Mouse (Mus musculus): ENCODE measurements around the gene Tlr6. TPM values are rescaled to one million over a fixed set of nuclear protein-coding genes. Genes with fewer than 3 reads are reported as not detected.

Gene Tlr6
- polyA plus RNA-seq, 1 experiment from 2014 or later = 0.22 TPM

DNA sequence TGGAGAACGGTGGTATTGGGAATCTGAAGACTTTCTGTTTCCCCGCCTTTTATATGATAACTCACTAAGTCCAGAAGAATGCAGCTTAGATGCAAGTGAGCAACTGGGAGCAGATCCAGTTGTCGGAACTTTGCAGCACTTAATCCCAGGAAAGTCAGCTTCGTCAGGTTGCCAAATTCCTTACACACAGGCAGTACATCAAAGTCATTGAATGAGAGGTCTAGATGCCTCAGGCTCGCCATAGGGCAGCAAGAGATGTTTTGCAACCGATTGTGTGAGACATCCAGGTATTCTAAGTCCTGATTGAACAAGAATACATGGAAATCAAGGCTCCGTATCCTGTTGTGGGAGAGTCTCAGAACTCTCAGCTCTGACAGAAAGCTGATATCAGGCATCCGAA is 5.0 kb downstream of the Tlr6 start:
- H3K9ac ChIP-seq (replicated peaks; ENCODE audit: low read depth, low read length) = no peak overlapping the region
- no peak overlapping the region for H3K4me3 ChIP-seq (replicated peaks; ENCODE audit: low read length)
- no peak overlapping the region for H3K27ac ChIP-seq (ENCODE audit: low read length)
- no peaks in the 10 kb centered on the region for H3K36me3 ChIP-seq (ENCODE audit: control insufficient read depth, insufficient read depth)
- no peaks in the 10 kb centered on the region for H3K9me3 ChIP-seq (ENCODE audit: control insufficient read depth, low read length)
- ATAC-seq = no peak
- H3K27me3 ChIP-seq (replicated peaks; ENCODE audit: control insufficient read depth, insufficient read depth, low read length) = no peaks in the 10 kb centered on the region
- 85% methylated on average over 8 of the region's 8 CpGs for WGBS
- H3K4me1 ChIP-seq (replicated peaks; ENCODE audit: control insufficient read depth, insufficient read depth, low read length) = no peaks in the 10 kb centered on the region
- H3K4me2 ChIP-seq (ENCODE audit: low read length) = no peak overlapping the region

DNA sequence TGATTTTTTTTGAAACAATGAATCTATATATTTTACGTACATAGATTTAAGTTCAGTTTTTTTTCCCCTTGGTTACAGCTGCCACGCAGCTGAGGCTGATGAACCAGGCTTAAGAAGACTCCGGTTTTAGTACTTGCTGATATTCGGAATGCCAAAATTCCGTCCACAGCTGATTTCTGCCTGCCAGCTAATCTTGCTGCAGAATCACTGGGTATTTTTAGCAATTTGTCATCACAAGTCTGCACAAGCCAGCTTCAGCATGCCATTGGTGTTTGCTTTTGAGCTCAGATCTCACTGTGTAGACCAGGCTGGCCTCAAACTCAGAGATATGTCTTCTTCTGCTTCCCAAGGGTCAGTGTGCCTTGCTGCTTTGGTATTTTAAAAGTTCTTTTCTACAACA is 8.4 kb downstream of the Tlr6 start:
- no peaks in the 10 kb centered on the region for H3K4me1 ChIP-seq (replicated peaks; ENCODE audit: control insufficient read depth, insufficient read depth, low read length)
- H3K27me3 ChIP-seq (replicated peaks; ENCODE audit: control insufficient read depth, insufficient read depth, low read length) = no peaks in the 10 kb centered on the region
- no peak overlapping the region for H3K27ac ChIP-seq (ENCODE audit: low read length)
- 84% methylated on average over 5 of the region's 5 CpGs for WGBS
- H3K4me2 ChIP-seq (ENCODE audit: low read length) = no peak overlapping the region
- no peak overlapping the region for H3K9ac ChIP-seq (replicated peaks; ENCODE audit: low read depth, low read length)
- no peaks in the 10 kb centered on the region for H3K36me3 ChIP-seq (ENCODE audit: control insufficient read depth, insufficient read depth)
- no peaks in the 10 kb centered on the region for H3K9me3 ChIP-seq (ENCODE audit: control insufficient read depth, low read length)
- H3K4me3 ChIP-seq (replicated peaks; ENCODE audit: low read length) = no peak overlapping the region
- ATAC-seq = no peak

DNA sequence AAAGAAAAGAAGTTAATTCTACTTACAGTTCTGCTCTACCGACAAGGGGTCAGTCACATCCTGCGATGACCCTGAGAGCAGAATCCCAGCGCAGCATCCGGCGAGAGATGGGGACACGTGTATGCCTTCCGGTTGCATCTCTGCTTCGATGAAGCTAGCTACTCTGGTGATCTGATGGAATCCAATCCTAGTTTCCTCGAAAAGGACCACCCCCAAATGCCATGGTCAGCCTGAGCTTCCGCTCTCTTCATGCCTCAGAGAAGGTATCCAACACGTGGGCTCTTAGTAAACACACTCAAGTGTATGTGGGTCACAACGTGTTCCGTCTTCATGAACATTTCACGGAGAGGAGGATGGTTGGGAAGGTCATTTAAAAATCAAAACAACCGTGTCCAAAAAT is 27.1 kb downstream of the Tlr6 start:
- WGBS = 94% methylated on average over 15 of the region's 15 CpGs
- no peak overlapping the region for H3K4me2 ChIP-seq (ENCODE audit: low read length)
- no peak overlapping the region for H3K27ac ChIP-seq (ENCODE audit: low read length)
- H3K36me3 ChIP-seq (ENCODE audit: control insufficient read depth, insufficient read depth) = no peaks in the 10 kb centered on the region
- H3K4me1 ChIP-seq (replicated peaks; ENCODE audit: control insufficient read depth, insufficient read depth, low read length) = no peaks in the 10 kb centered on the region
- H3K9ac ChIP-seq (replicated peaks; ENCODE audit: low read depth, low read length) = no peak overlapping the region
- no peaks in the 10 kb centered on the region for H3K9me3 ChIP-seq (ENCODE audit: control insufficient read depth, low read length)
- no peak for ATAC-seq
- H3K27me3 ChIP-seq (replicated peaks; ENCODE audit: control insufficient read depth, insufficient read depth, low read length) = no peaks in the 10 kb centered on the region
- no peak overlapping the region for H3K4me3 ChIP-seq (replicated peaks; ENCODE audit: low read length)

GRCm38 (mm10) chr5:64932215-64932614 is 27.7 kb downstream of the Tlr6 start:
- H3K9ac ChIP-seq (replicated peaks; ENCODE audit: low read depth, low read length) = no peak overlapping the region
- ATAC-seq = no peak
- no peak overlapping the region for H3K4me2 ChIP-seq (ENCODE audit: low read length)
- no peak overlapping the region for H3K4me3 ChIP-seq (replicated peaks; ENCODE audit: low read length)
- WGBS = 51% methylated on average over 3 of the region's 3 CpGs
- no peaks in the 10 kb centered on the region for H3K4me1 ChIP-seq (replicated peaks; ENCODE audit: control insufficient read depth, insufficient read depth, low read length)
- H3K36me3 ChIP-seq (ENCODE audit: control insufficient read depth, insufficient read depth) = no peaks in the 10 kb centered on the region
- no peaks in the 10 kb centered on the region for H3K27me3 ChIP-seq (replicated peaks; ENCODE audit: control insufficient read depth, insufficient read depth, low read length)
- no peaks in the 10 kb centered on the region for H3K9me3 ChIP-seq (ENCODE audit: control insufficient read depth, low read length)
- H3K27ac ChIP-seq (ENCODE audit: low read length) = no peak overlapping the region

GRCm38 (mm10) chr5:64922891-64923381 is 37.0 kb downstream of the Tlr6 start:
- WGBS = 93% methylated on average over 5 of the region's 5 CpGs
- H3K9ac ChIP-seq (replicated peaks; ENCODE audit: low read depth, low read length) = no peak overlapping the region
- no peaks in the 10 kb centered on the region for H3K4me1 ChIP-seq (replicated peaks; ENCODE audit: control insufficient read depth, insufficient read depth, low read length)
- no peaks in the 10 kb centered on the region for H3K36me3 ChIP-seq (ENCODE audit: control insufficient read depth, insufficient read depth)
- H3K9me3 ChIP-seq (ENCODE audit: control insufficient read depth, low read length) = no peaks in the 10 kb centered on the region; the same call in 1 of the 2 replicates
- H3K4me2 ChIP-seq (ENCODE audit: low read length) = no peak overlapping the region
- H3K27me3 ChIP-seq (replicated peaks; ENCODE audit: control insufficient read depth, insufficient read depth, low read length) = no peaks in the 10 kb centered on the region
- no peak overlapping the region for H3K27ac ChIP-seq (ENCODE audit: low read length)
- no peak for ATAC-seq
- no peak overlapping the region for H3K4me3 ChIP-seq (replicated peaks; ENCODE audit: low read length)

GRCm38 (mm10) chr5:64918616-64919597 is 41.0 kb downstream of the Tlr6 start:
- ATAC-seq = no peak
- 92% methylated on average over 6 of the region's 6 CpGs for WGBS
- H3K27me3 ChIP-seq (replicated peaks; ENCODE audit: control insufficient read depth, insufficient read depth, low read length) = no peaks in the 10 kb centered on the region
- no peak overlapping the region for H3K27ac ChIP-seq (ENCODE audit: low read length)
- no peak overlapping the region for H3K9ac ChIP-seq (replicated peaks; ENCODE audit: low read depth, low read length)
- no peak overlapping the region for H3K4me3 ChIP-seq (replicated peaks; ENCODE audit: low read length)
- H3K36me3 ChIP-seq (ENCODE audit: control insufficient read depth, insufficient read depth) = no peaks in the 10 kb centered on the region
- no peak overlapping the region for H3K4me2 ChIP-seq (ENCODE audit: low read length)
- H3K9me3 ChIP-seq (ENCODE audit: control insufficient read depth, low read length) = peaks cover 9% of the 10 kb centered on the region
- no peaks in the 10 kb centered on the region for H3K4me1 ChIP-seq (replicated peaks; ENCODE audit: control insufficient read depth, insufficient read depth, low read length)

DNA sequence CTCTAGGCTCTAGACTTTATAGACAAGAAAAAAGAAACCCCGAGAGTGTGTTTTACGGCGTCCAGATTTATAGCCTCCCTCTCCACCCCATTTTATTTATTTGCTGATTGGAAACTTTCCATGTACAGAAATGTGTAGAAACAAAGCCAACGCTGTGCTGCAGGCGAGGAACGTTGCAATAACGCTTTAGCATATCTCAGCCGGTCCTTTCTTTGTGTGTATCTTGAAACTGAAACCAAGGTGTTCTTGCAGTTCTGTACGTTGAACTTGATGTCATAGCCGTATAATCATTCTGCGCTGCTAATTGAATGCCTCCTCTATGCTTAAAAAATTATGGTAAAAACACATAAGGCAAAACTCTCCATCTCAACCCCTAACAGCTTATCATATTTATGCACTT is 42.2 kb downstream of the Tlr6 start:
- Histone ChIP-seq H3K36me3 (ENCODE audit: control insufficient read depth, insufficient read depth) (no peaks in the 10 kb centered on the region), H3K27me3 (replicated peaks; ENCODE audit: control insufficient read depth, insufficient read depth, low read length) (no peaks in the 10 kb centered on the region), H3K4me1 (replicated peaks; ENCODE audit: control insufficient read depth, insufficient read depth, low read length) (no peaks in the 10 kb centered on the region), H3K27ac (ENCODE audit: low read length) (no peak overlapping the region), H3K9ac (replicated peaks; ENCODE audit: low read depth, low read length) (no peak overlapping the region), H3K4me3 (replicated peaks; ENCODE audit: low read length) (no peak overlapping the region), H3K4me2 (ENCODE audit: low read length) (no peak overlapping the region), H3K9me3 (ENCODE audit: control insufficient read depth, low read length) (peaks cover 9% of the 10 kb centered on the region)
- ATAC-seq = no peak
- 98% methylated on average over 11 of the region's 11 CpGs for WGBS

- no peaks in the 10 kb centered on the region for H3K4me1 ChIP-seq (replicated peaks; ENCODE audit: control insufficient read depth, insufficient read depth, low read length)
- H3K27me3 ChIP-seq (replicated peaks; ENCODE audit: control insufficient read depth, insufficient read depth, low read length) = no peaks in the 10 kb centered on the region
- H3K4me3 ChIP-seq (replicated peaks; ENCODE audit: low read length) = no peak overlapping the region
- 93% methylated on average over 9 of the region's 9 CpGs for WGBS
- H3K27ac ChIP-seq (ENCODE audit: low read length) = no peak overlapping the region
- H3K9ac ChIP-seq (replicated peaks; ENCODE audit: low read depth, low read length) = no peak overlapping the region
- peaks cover 9% of the 10 kb centered on the region for H3K9me3 ChIP-seq (ENCODE audit: control insufficient read depth, low read length)
- no peak for ATAC-seq
- H3K4me2 ChIP-seq (ENCODE audit: low read length) = no peak overlapping the region
- no peaks in the 10 kb centered on the region for H3K36me3 ChIP-seq (ENCODE audit: control insufficient read depth, insufficient read depth)
Observed at GRCm38 (mm10) chr5:64917161-64917560, 42.7 kb downstream of the Tlr6 start.

- ATAC-seq = no peak
- WGBS = 88% methylated on average over 6 of the region's 6 CpGs
- Histone ChIP-seq H3K9me3 (ENCODE audit: control insufficient read depth, low read length) (no peaks in the 10 kb centered on the region), H3K4me3 (replicated peaks; ENCODE audit: low read length) (no peak overlapping the region), H3K9ac (replicated peaks; ENCODE audit: low read depth, low read length) (no peak overlapping the region), H3K27me3 (replicated peaks; ENCODE audit: control insufficient read depth, insufficient read depth, low read length) (no peaks in the 10 kb centered on the region), H3K36me3 (ENCODE audit: control insufficient read depth, insufficient read depth) (no peaks in the 10 kb centered on the region), H3K4me1 (replicated peaks; ENCODE audit: control insufficient read depth, insufficient read depth, low read length) (no peaks in the 10 kb centered on the region), H3K4me2 (ENCODE audit: low read length) (no peak overlapping the region), H3K27ac (ENCODE audit: low read length) (no peak overlapping the region)
Observed at GRCm38 (mm10) chr5:64908585-64909284, 51.2 kb downstream of the Tlr6 start.

Data from forebrain, embryonic 16.5 days (tissue).